Mouse (Mus musculus) megakaryocyte-erythroid progenitor cell, adult 5-6 weeks (primary cell): ENCODE measurements around the gene Cstb. TPM values are rescaled to one million over a fixed set of nuclear protein-coding genes. Genes with fewer than 3 reads are reported as not detected.
A peak's percentile ranks its signal among the peaks of the same experiment; 100 is the strongest.

Experiments
- ATAC-seq: replicated peaks from 2 replicates; pipeline ENCODE4 v1.8.0; 2016; ENCODE audit warnings: mild to moderate bottlenecking, inconsistent platforms; ENCODE audit not compliant: severe bottlenecking, poor library complexity, low FRiP score, low TSS enrichment
- total RNA-seq, 2 experiments: library from RNA; stranded (forward) in 1 of 2; stranded (reverse) in 1 of 2; fragments of 200-1000, 215-1000 nt in 1 of 2; fragments of >200 nt in 1 of 2; fragmentation: Nextera tagmentation in 1 of 2; gene quantifications; 2 replicates each; pipeline ENCODE4 v1.2.3; 2014 to 2017

Gene Cstb
- total RNA-seq (2014; fragmentation: Nextera tagmentation), result 55.3 and 72.9 TPM in 2 replicates
- 28.9 and 35.7 TPM in 2 replicates for total RNA-seq (2017)

GRCm38 (mm10) chr10:78425181-78426041 lies at the start of gene Cstb:
Gene Cstb (plus strand): TSS chr10:78425669.
- peak; percentile 96 for ATAC-seq

GRCm38 (mm10) chr10:78378516-78378915 lies 47.0 kb upstream of the Cstb start:
- 0 out of 2 replicates have a peak, but pooled peaks have one; percentile 46 for ATAC-seq

- ATAC-seq, result no peak
These were observed 41.9 kb upstream of the Cstb start for GRCm38 (mm10) chr10:78383567-78383966.

GRCm38 (mm10) chr10:78385520-78385919 lies 39.9 kb upstream of the Cstb start:
- ATAC-seq, result no peak

- ATAC-seq, result no peak
These were observed 37.1 kb upstream of the Cstb start for GRCm38 (mm10) chr10:78388216-78388980.

GRCm38 (mm10) chr10:78390982-78391470 lies 34.4 kb upstream of the Cstb start:
- no peak for ATAC-seq

GRCm38 (mm10) chr10:78392072-78392471 lies 33.4 kb upstream of the Cstb start:
- ATAC-seq, result peak; percentile 67

GRCm38 (mm10) chr10:78395377-78395776 lies 30.1 kb upstream of the Cstb start:
- ATAC-seq, result no peak

- ATAC-seq, result peak; percentile 44
These were observed 29.4 kb upstream of the Cstb start for GRCm38 (mm10) chr10:78395819-78396624.

GRCm38 (mm10) chr10:78396625-78396885 lies 28.9 kb upstream of the Cstb start:
- no peak for ATAC-seq

- ATAC-seq, result peak; percentile 78
These were observed 26.3 kb upstream of the Cstb start for GRCm38 (mm10) chr10:78399090-78399657.

GRCm38 (mm10) chr10:78401127-78401526 lies 24.3 kb upstream of the Cstb start:
- ATAC-seq, result no peak

GRCm38 (mm10) chr10:78402301-78402922 lies 23.1 kb upstream of the Cstb start:
- ATAC-seq, result no peak

- ATAC-seq, result 0 out of 2 replicates have a peak, but pooled peaks have one; percentile 14
These were observed 19.3 kb upstream of the Cstb start for GRCm38 (mm10) chr10:78406152-78406551.

- ATAC-seq, result peak; percentile 37; the same call in 1 of the 2 replicates
These were observed 18.3 kb upstream of the Cstb start for GRCm38 (mm10) chr10:78407132-78407531.

- ATAC-seq, result no peak
These were observed 16.3 kb upstream of the Cstb start for GRCm38 (mm10) chr10:78409035-78409788.

GRCm38 (mm10) chr10:78411851-78412250 lies 13.6 kb upstream of the Cstb start:
- no peak for ATAC-seq
